Mouse (Mus musculus): Measurements from ENCODE around the gene Patj. TPM values are rescaled to one million over a fixed set of nuclear protein-coding genes. Genes with fewer than 3 reads are reported as not detected.

Patj gene
- polyA plus RNA-seq, 1 experiment = 6.4 TPM

DNA sequence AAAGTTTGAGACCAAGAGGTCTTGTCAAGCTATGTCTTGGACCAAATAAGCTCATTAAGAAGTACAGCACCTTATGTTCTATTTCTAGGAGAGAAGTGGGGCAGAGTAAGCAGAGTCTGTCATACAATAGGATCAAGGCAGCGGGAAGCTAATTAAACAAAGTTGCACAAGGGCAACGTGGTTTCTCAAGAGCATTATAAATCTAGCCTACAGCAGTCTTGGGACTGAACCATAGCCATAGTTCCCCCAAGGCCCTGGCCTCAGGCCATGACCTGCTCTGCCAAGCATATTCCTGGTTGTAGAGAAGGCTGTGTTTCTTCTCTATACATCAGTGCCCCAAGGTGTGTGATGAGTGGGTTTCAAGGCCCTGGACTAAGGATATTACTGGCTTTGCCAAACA lies 105.3 kb downstream of the Patj start:
- no peaks in the 10 kb centered on the region for H3K4me1 ChIP-seq (ENCODE audit: control insufficient read depth, insufficient read depth, low read length)
- H3K27ac ChIP-seq (ENCODE audit: insufficient read depth, low read length) = no peak overlapping the region
- no peak overlapping the region for H3K4me3 ChIP-seq (ENCODE audit: insufficient read depth, low read length)
- TF ChIP-seq CTCF (IDR thresholded peaks at IDR 0.05; ENCODE audit: borderline replicate concordance, insufficient read depth, low read length) = no peak
- no peak for TF ChIP-seq POLR2A (IDR thresholded peaks at IDR 0.05; ENCODE audit: low read depth, low read length)

- Histone ChIP-seq H3K4me1 (ENCODE audit: control insufficient read depth, insufficient read depth, low read length) (no peaks in the 10 kb centered on the region), H3K27ac (ENCODE audit: insufficient read depth, low read length) (no peak overlapping the region), H3K4me3 (ENCODE audit: insufficient read depth, low read length) (no peak overlapping the region)
- no peak for TF ChIP-seq POLR2A (IDR thresholded peaks at IDR 0.05; ENCODE audit: low read depth, low read length)
- no peak for TF ChIP-seq CTCF (IDR thresholded peaks at IDR 0.05; ENCODE audit: borderline replicate concordance, insufficient read depth, low read length)
Measured at GRCm38 (mm10) chr4:98504743-98505142, 109.2 kb downstream of the Patj start.

- no peak overlapping the region for H3K27ac ChIP-seq (ENCODE audit: insufficient read depth, low read length)
- TF ChIP-seq POLR2A (IDR thresholded peaks at IDR 0.05; ENCODE audit: low read depth, low read length) = no peak
- TF ChIP-seq CTCF (IDR thresholded peaks at IDR 0.05; ENCODE audit: borderline replicate concordance, insufficient read depth, low read length) = no peak
- no peak overlapping the region for H3K4me3 ChIP-seq (ENCODE audit: insufficient read depth, low read length)
Measured at GRCm38 (mm10) chr4:98508471-98509271, 113.1 kb downstream of the Patj start.

GRCm38 (mm10) chr4:98509939-98510338 lies 114.4 kb downstream of the Patj start:
- peak overlapping the region; percentile 23 for H3K27ac ChIP-seq (ENCODE audit: insufficient read depth, low read length)
- no peak overlapping the region for H3K4me3 ChIP-seq (ENCODE audit: insufficient read depth, low read length)
- TF ChIP-seq POLR2A (IDR thresholded peaks at IDR 0.05; ENCODE audit: low read depth, low read length) = no peak
- TF ChIP-seq CTCF (IDR thresholded peaks at IDR 0.05; ENCODE audit: borderline replicate concordance, insufficient read depth, low read length) = no peak
- peaks cover 14% of the 10 kb centered on the region for H3K4me1 ChIP-seq (ENCODE audit: control insufficient read depth, insufficient read depth, low read length)

More at GRCm38 (mm10) chr4:98508471-98509271, 113.1 kb downstream of the Patj start:
- peaks cover 14% of the 10 kb centered on the region for H3K4me1 ChIP-seq (ENCODE audit: control insufficient read depth, insufficient read depth, low read length)

- H3K27ac ChIP-seq (ENCODE audit: insufficient read depth, low read length) = peak overlapping the region; percentile 91
- TF ChIP-seq POLR2A (IDR thresholded peaks at IDR 0.05; ENCODE audit: low read depth, low read length) (no peak), CTCF (IDR thresholded peaks at IDR 0.05; ENCODE audit: borderline replicate concordance, insufficient read depth, low read length) (no peak)
- H3K4me1 ChIP-seq (ENCODE audit: control insufficient read depth, insufficient read depth, low read length) = peaks cover 14% of the 10 kb centered on the region
- H3K4me3 ChIP-seq (ENCODE audit: insufficient read depth, low read length) = no peak overlapping the region
Measured at GRCm38 (mm10) chr4:98511296-98511695, 115.7 kb downstream of the Patj start.

GRCm38 (mm10) chr4:98511964-98512743 lies 116.6 kb downstream of the Patj start:
- no peak overlapping the region for H3K4me3 ChIP-seq (ENCODE audit: insufficient read depth, low read length)
- peaks cover 14% of the 10 kb centered on the region for H3K4me1 ChIP-seq (ENCODE audit: control insufficient read depth, insufficient read depth, low read length)
- peak overlapping the region; percentile 91 for H3K27ac ChIP-seq (ENCODE audit: insufficient read depth, low read length)
- TF ChIP-seq POLR2A (IDR thresholded peaks at IDR 0.05; ENCODE audit: low read depth, low read length) = no peak
- TF ChIP-seq CTCF (IDR thresholded peaks at IDR 0.05; ENCODE audit: borderline replicate concordance, insufficient read depth, low read length) = no peak

- TF ChIP-seq CTCF (IDR thresholded peaks at IDR 0.05; ENCODE audit: borderline replicate concordance, insufficient read depth, low read length) = no peak
- no peak for TF ChIP-seq POLR2A (IDR thresholded peaks at IDR 0.05; ENCODE audit: low read depth, low read length)
- Histone ChIP-seq H3K4me1 (ENCODE audit: control insufficient read depth, insufficient read depth, low read length) (no peaks in the 10 kb centered on the region), H3K4me3 (ENCODE audit: insufficient read depth, low read length) (no peak overlapping the region), H3K27ac (ENCODE audit: insufficient read depth, low read length) (no peak overlapping the region)
Measured at GRCm38 (mm10) chr4:98520492-98520891, 124.9 kb downstream of the Patj start.

DNA sequence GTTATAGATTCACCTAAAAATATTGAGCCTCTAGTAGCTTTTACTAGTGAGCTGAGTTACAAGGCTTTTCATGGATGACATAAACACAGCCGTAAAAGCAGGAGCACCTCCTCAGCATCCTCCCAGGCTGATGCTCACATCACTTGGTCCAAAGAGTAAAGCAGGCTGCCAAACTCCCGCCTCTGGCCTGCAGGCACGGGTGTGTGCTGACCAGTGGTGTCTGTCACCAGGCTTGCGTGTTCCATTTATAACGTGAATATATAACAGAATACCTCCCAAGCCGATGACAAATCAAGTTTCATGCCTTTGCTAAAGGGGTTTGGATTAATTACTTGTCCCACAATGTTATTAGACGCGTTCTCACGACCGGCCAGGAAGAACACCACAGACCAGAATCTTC lies 128.9 kb downstream of the Patj start:
- H3K4me1 ChIP-seq (ENCODE audit: control insufficient read depth, insufficient read depth, low read length) = no peaks in the 10 kb centered on the region
- no peak overlapping the region for H3K27ac ChIP-seq (ENCODE audit: insufficient read depth, low read length)
- TF ChIP-seq POLR2A (IDR thresholded peaks at IDR 0.05; ENCODE audit: low read depth, low read length) (no peak), CTCF (IDR thresholded peaks at IDR 0.05; ENCODE audit: borderline replicate concordance, insufficient read depth, low read length) (no peak)
- H3K4me3 ChIP-seq (ENCODE audit: insufficient read depth, low read length) = no peak overlapping the region

DNA sequence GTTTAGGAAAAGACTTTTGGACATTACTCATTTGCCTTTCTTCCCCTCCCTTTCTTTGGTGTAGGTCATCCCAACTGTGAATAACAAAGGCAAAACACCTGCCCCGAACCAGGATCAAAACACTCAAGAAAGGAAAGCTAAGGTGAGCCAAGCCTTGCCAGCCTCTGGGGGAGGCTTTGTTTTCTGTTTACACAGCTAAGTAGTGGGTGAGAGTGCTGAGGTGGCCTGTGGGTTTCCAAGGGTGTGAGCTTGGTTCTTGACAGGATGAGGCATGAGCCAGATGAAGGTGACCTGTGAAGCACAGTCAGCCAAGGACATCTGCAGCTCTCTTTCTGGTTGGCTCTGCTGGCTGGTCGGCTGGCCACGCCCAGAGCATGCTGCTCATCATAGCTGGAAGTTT lies 139.9 kb downstream of the Patj start:
- no peak for TF ChIP-seq CTCF (IDR thresholded peaks at IDR 0.05; ENCODE audit: borderline replicate concordance, insufficient read depth, low read length)
- no peak for TF ChIP-seq POLR2A (IDR thresholded peaks at IDR 0.05; ENCODE audit: low read depth, low read length)
- no peak overlapping the region for H3K4me3 ChIP-seq (ENCODE audit: insufficient read depth, low read length)
- H3K4me1 ChIP-seq (ENCODE audit: control insufficient read depth, insufficient read depth, low read length) = no peaks in the 10 kb centered on the region; the same call in 1 of the 2 replicates
- H3K27ac ChIP-seq (ENCODE audit: insufficient read depth, low read length) = no peak overlapping the region

- no peak overlapping the region for H3K27ac ChIP-seq (ENCODE audit: insufficient read depth, low read length)
- H3K4me3 ChIP-seq (ENCODE audit: insufficient read depth, low read length) = no peak overlapping the region
- no peak for TF ChIP-seq POLR2A (IDR thresholded peaks at IDR 0.05; ENCODE audit: low read depth, low read length)
- TF ChIP-seq CTCF (IDR thresholded peaks at IDR 0.05; ENCODE audit: borderline replicate concordance, insufficient read depth, low read length) = no peak
- peaks cover 4% of the 10 kb centered on the region; the same call in 1 of the 2 replicates for H3K4me1 ChIP-seq (ENCODE audit: control insufficient read depth, insufficient read depth, low read length)
Measured at GRCm38 (mm10) chr4:98541591-98541990, 146.0 kb downstream of the Patj start.

All from embryonic fibroblast, embryonic 13.5 days (primary cell).